Mouse (Mus musculus) hindbrain, embryonic 10.5 days (tissue): ENCODE data around the gene Slc6a8. TPM values are rescaled to one million over a fixed set of nuclear protein-coding genes. Genes with fewer than 3 reads are reported as not detected.

Source experiments
- DNase-seq: peaks from one replicate; pipeline ENCODE4 v3.0.0-alpha.2; 2017; ENCODE audit warnings: low spot score
- H3K27ac ChIP-seq: fragments of 300-500 bp; sonication (generic); 2 replicates; pipeline ENCODE4 v1.5.1; 2016; ENCODE audit warnings: mild to moderate bottlenecking, moderate library complexity
- H3K27me3 ChIP-seq: fragments of 300-500 bp; sonication (generic); 2 replicates; pipeline ENCODE4 v1.6.1; 2016; ENCODE audit warnings: mild to moderate bottlenecking; ENCODE audit not compliant: poor library complexity, insufficient read depth, severe bottlenecking
- H3K36me3 ChIP-seq: fragments of 300-500 bp; sonication (generic); 2 replicates; pipeline ENCODE4 v1.6.1; 2016; ENCODE audit warnings: mild to moderate bottlenecking, moderate library complexity
- H3K4me1 ChIP-seq: fragments of 300-500 bp; sonication (generic); replicated peaks from 2 replicates; pipeline ENCODE4 v1.6.1; 2016; ENCODE audit warnings: mild to moderate bottlenecking
- H3K4me3 ChIP-seq: fragments of 300-500 bp; sonication (generic); 2 replicates; pipeline ENCODE4 v1.5.1; 2016; ENCODE audit warnings: mild to moderate bottlenecking, moderate library complexity
- H3K9me3 ChIP-seq: fragments of 300-500 bp; sonication (generic); 2 replicates; pipeline ENCODE4 v1.6.1; 2016; ENCODE audit warnings: mild to moderate bottlenecking, moderate library complexity
- WGBS: fragments of 180-500 bp; shearing (Covaris S2); methylation state at CpG from one replicate; pipeline ENCODE4 v1.1.7; 2016; 5-methylcytosine and 5-hydroxymethylcytosine counted together
- polyA plus RNA-seq: library from polyadenylated mRNA; unstranded; fragments of >200 nt; fragmentation: Nextera tagmentation; extraction: Ambion mirVana; gene quantifications from 2 replicates; pipeline ENCODE4 v1.2.1, GENCODE M21; 2016

Gene Slc6a8
- polyA plus RNA-seq, 1 experiment from 2014 or later = 5.0 TPM

GRCm38 (mm10) chrX:73690917-73691629, 18.1 kb downstream of the Slc6a8 start:
- Histone ChIP-seq H3K36me3 (peaks cover 59% of the 10 kb centered on the region), H3K9me3 (no peaks in the 10 kb centered on the region), H3K4me1 (no peaks in the 10 kb centered on the region), H3K27ac (no peak overlapping the region), H3K27me3 (no peaks in the 10 kb centered on the region), H3K4me3 (no peak overlapping the region)
- peak; percentile 5 for DNase-seq
- 85% methylated on average over 5 of the region's 5 CpGs for WGBS

DNA sequence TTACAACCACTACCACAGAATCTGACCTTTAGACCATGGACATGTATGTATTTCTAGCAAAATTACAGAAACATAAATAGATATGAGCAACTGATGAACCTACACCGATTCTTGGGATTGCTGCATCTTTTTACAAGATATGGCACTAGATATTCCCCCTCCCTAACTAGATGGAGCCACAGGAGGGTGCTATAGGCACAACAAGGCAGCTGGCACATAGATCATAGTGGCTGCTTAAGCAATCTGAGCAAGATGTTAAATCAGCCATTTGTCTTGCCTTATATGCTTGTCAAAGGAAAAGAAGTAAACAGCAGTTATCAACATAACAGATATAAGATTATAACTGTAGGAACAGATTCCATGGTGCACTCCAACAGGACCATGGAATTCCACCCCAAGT, 27.5 kb downstream of the Slc6a8 start:
- no peak for DNase-seq
- H3K27ac ChIP-seq = no peak overlapping the region
- no peaks in the 10 kb centered on the region for H3K4me1 ChIP-seq
- H3K4me3 ChIP-seq = no peak overlapping the region
- WGBS = 93% methylated on average over 1 of the region's 1 CpGs
- no peaks in the 10 kb centered on the region for H3K27me3 ChIP-seq
- no peaks in the 10 kb centered on the region for H3K9me3 ChIP-seq
- H3K36me3 ChIP-seq = peaks cover 49% of the 10 kb centered on the region

GRCm38 (mm10) chrX:73715476-73716108, 42.6 kb downstream of the Slc6a8 start:
- WGBS = 25% methylated on average over 21 of the region's 21 CpGs
- Histone ChIP-seq H3K27me3 (peaks cover 6% of the 10 kb centered on the region), H3K27ac (peak overlapping the region; percentile 86), H3K4me1 (peaks cover 34% of the 10 kb centered on the region), H3K36me3 (peaks cover 33% of the 10 kb centered on the region), H3K4me3 (peak overlapping the region; percentile 60), H3K9me3 (no peaks in the 10 kb centered on the region)
- peak; percentile 21 for DNase-seq

GRCm38 (mm10) chrX:73716109-73716661, 43.2 kb downstream of the Slc6a8 start, which contains the start of the genes Bcap31 and Abcd1:
TSS of gene Bcap31 (minus strand) at chrX:73716175.
TSS of gene Abcd1 (plus strand) at chrX:73716597.
- H3K9me3 ChIP-seq = no peaks in the 10 kb centered on the region
- peaks cover 6% of the 10 kb centered on the region for H3K27me3 ChIP-seq
- H3K27ac ChIP-seq = peak within 1 kb of the TSS; percentile 86
- H3K4me1 ChIP-seq = peaks cover 34% of the 10 kb centered on the region
- DNase-seq = peak; percentile 94
- peak within 1 kb of the TSS; percentile 60 for H3K4me3 ChIP-seq
- WGBS = 22% methylated on average over 45 of the region's 45 CpGs
- peaks cover 30% of the 10 kb centered on the region for H3K36me3 ChIP-seq

- WGBS = 36% methylated on average over 30 of the region's 30 CpGs
- peak overlapping the region; percentile 60 for H3K4me3 ChIP-seq
- DNase-seq = no peak
- H3K27me3 ChIP-seq = peaks cover 6% of the 10 kb centered on the region
- H3K4me1 ChIP-seq = peaks cover 34% of the 10 kb centered on the region
- H3K27ac ChIP-seq = peak overlapping the region; percentile 86
- peaks cover 22% of the 10 kb centered on the region for H3K36me3 ChIP-seq
- no peaks in the 10 kb centered on the region for H3K9me3 ChIP-seq
These were observed 44.0 kb downstream of the Slc6a8 start for GRCm38 (mm10) chrX:73716709-73717545.

DNA sequence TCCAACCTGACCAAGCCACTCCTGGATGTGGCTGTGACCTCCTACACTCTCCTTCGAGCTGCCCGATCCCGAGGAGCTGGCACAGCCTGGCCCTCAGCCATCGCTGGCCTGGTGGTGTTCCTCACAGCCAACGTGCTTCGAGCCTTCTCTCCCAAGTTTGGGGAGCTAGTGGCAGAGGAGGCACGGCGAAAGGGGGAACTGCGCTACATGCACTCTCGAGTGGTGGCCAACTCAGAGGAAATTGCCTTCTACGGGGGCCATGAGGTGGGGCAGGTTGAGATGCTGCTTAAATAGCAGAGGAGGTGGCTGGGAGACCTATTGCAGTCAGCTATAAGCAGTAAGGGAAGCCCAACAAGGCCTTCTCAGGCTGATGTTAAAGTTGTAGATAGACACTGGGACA, 44.7 kb downstream of the Slc6a8 start:
- DNase-seq = no peak
- Histone ChIP-seq H3K4me3 (peak overlapping the region; percentile 60), H3K4me1 (peaks cover 34% of the 10 kb centered on the region), H3K9me3 (no peaks in the 10 kb centered on the region), H3K36me3 (peaks cover 15% of the 10 kb centered on the region; the same call in 1 of the 2 replicates), H3K27me3 (peaks cover 6% of the 10 kb centered on the region), H3K27ac (peak overlapping the region; percentile 86; the same call in 1 of the 2 replicates)
- WGBS = 79% methylated on average over 11 of the region's 11 CpGs

- 44% methylated on average over 3 of the region's 3 CpGs for WGBS
- Histone ChIP-seq H3K27ac (no peak overlapping the region), H3K27me3 (peaks cover 6% of the 10 kb centered on the region), H3K4me3 (peak overlapping the region; percentile 6; the same call in 1 of the 2 replicates), H3K9me3 (no peaks in the 10 kb centered on the region), H3K4me1 (peaks cover 34% of the 10 kb centered on the region), H3K36me3 (peaks cover 9% of the 10 kb centered on the region; the same call in 1 of the 2 replicates)
- DNase-seq = peak; percentile 2
These were observed 45.3 kb downstream of the Slc6a8 start for GRCm38 (mm10) chrX:73718271-73718670.

GRCm38 (mm10) chrX:73718686-73719362, 45.9 kb downstream of the Slc6a8 start:
- DNase-seq = no peak
- Histone ChIP-seq H3K9me3 (no peaks in the 10 kb centered on the region), H3K27ac (no peak overlapping the region), H3K4me1 (peaks cover 34% of the 10 kb centered on the region), H3K4me3 (0 out of 2 replicates have a peak overlapping the region, but pooled peaks have one; percentile 6), H3K27me3 (peaks cover 6% of the 10 kb centered on the region), H3K36me3 (peaks cover 3% of the 10 kb centered on the region; the same call in 1 of the 2 replicates)
- 57% methylated on average over 5 of the region's 5 CpGs for whole genome bisulfite sequencing

DNA sequence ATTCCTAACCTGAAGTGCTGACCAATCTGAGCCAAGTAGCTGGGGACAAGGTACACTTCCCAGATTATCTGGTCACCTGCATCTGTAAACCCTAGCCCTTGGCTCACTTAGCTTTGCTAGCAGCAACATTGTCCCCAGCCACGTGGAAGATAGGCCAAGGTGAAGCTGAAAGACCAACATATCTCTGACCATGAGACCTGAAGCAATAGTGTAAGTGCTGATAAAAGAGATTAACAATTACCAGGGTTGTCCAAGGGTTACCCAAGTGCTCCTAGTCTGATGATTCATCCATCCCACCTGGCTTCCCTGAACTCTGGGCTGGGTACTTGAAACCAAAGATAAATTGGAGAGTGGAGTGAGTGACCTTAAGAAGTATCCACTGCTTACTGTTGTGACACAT, 58.0 kb downstream of the Slc6a8 start:
- peaks cover 10% of the 10 kb centered on the region; the same call in 1 of the 2 replicates for H3K36me3 ChIP-seq
- no peak overlapping the region for H3K4me3 ChIP-seq
- no peak for DNase-seq
- H3K9me3 ChIP-seq = no peaks in the 10 kb centered on the region
- H3K27ac ChIP-seq = no peak overlapping the region
- H3K4me1 ChIP-seq = no peaks in the 10 kb centered on the region
- no peaks in the 10 kb centered on the region for H3K27me3 ChIP-seq
- 55% methylated on average over 1 of the region's 1 CpGs for WGBS
